Mouse (Mus musculus): Measurements from ENCODE around the gene Dda1. TPM values are rescaled to one million over a fixed set of nuclear protein-coding genes. Genes with fewer than 3 reads are reported as not detected.

The Dda1 gene
- 13.0 TPM for polyA plus RNA-seq (2015; fragmentation: Illumina TruSeq; extraction: RNeasy Lipid Tissue Mini Kit (QIAGEN cat#74804); ENCODE audit: insufficient read depth, low read depth, low replicate concordance)

GRCm38 (mm10) chr8:71468916-71469315 is at the start of gene Dda1:
Dda1 (plus strand) TSS chr8:71469199.

GRCm38 (mm10) chr8:71463188-71464033 is 5.6 kb upstream of the Dda1 start, which contains the start of gene Abhd8:
Abhd8 (minus strand) TSS chr8:71463655.

GRCm38 (mm10) chr8:71464513-71465500 is 4.2 kb upstream of the Dda1 start, which contains the start of gene Mrpl34:
Mrpl34 (plus strand) TSS chr8:71464959.

GRCm38 (mm10) chr8:71485142-71486135 is 16.4 kb downstream of the Dda1 start, which contains the start of gene Ano8:
Ano8 (minus strand) TSS chr8:71485963.

GRCm38 (mm10) chr8:71487691-71488445 is 18.9 kb downstream of the Dda1 start, which contains the start of gene Gtpbp3:
Gtpbp3 (plus strand) TSS chr8:71488103.

GRCm38 (mm10) chr8:71511644-71512043 is 42.6 kb downstream of the Dda1 start, which contains the start of gene Plvap:
Plvap (minus strand) TSS chr8:71511752.

GRCm38 (mm10) chr8:71525226-71526050 is 56.4 kb downstream of the Dda1 start, which contains the start of gene Ccdc194:
Ccdc194 (minus strand) TSS chr8:71525711.

Other genes starting within 250 kb of the Dda1 start
- gene Myo9b, start 196.5 kb upstream of the Dda1 start, polyA plus RNA-seq (2015; fragmentation: Illumina TruSeq; extraction: RNeasy Lipid Tissue Mini Kit (QIAGEN cat#74804); ENCODE audit: insufficient read depth, low read depth, low replicate concordance): 10.9 TPM
- 2.2 TPM for gene Haus8, start 196.3 kb upstream of the Dda1 start, polyA plus RNA-seq (2015; fragmentation: Illumina TruSeq; extraction: RNeasy Lipid Tissue Mini Kit (QIAGEN cat#74804); ENCODE audit: insufficient read depth, low read depth, low replicate concordance)
- 66.0 TPM for gene Use1, start 102.4 kb upstream of the Dda1 start, polyA plus RNA-seq (2015; fragmentation: Illumina TruSeq; extraction: RNeasy Lipid Tissue Mini Kit (QIAGEN cat#74804); ENCODE audit: insufficient read depth, low read depth, low replicate concordance)
- 4.2 TPM for gene Ocel1, start 97.9 kb upstream of the Dda1 start, polyA plus RNA-seq (2015; fragmentation: Illumina TruSeq; extraction: RNeasy Lipid Tissue Mini Kit (QIAGEN cat#74804); ENCODE audit: insufficient read depth, low read depth, low replicate concordance)
- 19.9 TPM for gene Nr2f6, start 87.2 kb upstream of the Dda1 start, polyA plus RNA-seq (2015; fragmentation: Illumina TruSeq; extraction: RNeasy Lipid Tissue Mini Kit (QIAGEN cat#74804); ENCODE audit: insufficient read depth, low read depth, low replicate concordance)
- 21.8 TPM for gene Ushbp1, start 73.4 kb upstream of the Dda1 start, polyA plus RNA-seq (2015; fragmentation: Illumina TruSeq; extraction: RNeasy Lipid Tissue Mini Kit (QIAGEN cat#74804); ENCODE audit: insufficient read depth, low read depth, low replicate concordance)
- 24.6 TPM for gene Babam1, start 72.3 kb upstream of the Dda1 start, polyA plus RNA-seq (2015; fragmentation: Illumina TruSeq; extraction: RNeasy Lipid Tissue Mini Kit (QIAGEN cat#74804); ENCODE audit: insufficient read depth, low read depth, low replicate concordance)
- gene Ankle1, start 63.2 kb upstream of the Dda1 start, polyA plus RNA-seq (2015; fragmentation: Illumina TruSeq; extraction: RNeasy Lipid Tissue Mini Kit (QIAGEN cat#74804); ENCODE audit: insufficient read depth, low read depth, low replicate concordance): not detected
- gene Abhd8, start 5.5 kb upstream of the Dda1 start, polyA plus RNA-seq (2015; fragmentation: Illumina TruSeq; extraction: RNeasy Lipid Tissue Mini Kit (QIAGEN cat#74804); ENCODE audit: insufficient read depth, low read depth, low replicate concordance): 4.1 TPM
- 18.8 TPM for gene Mrpl34, start 4.2 kb upstream of the Dda1 start, polyA plus RNA-seq (2015; fragmentation: Illumina TruSeq; extraction: RNeasy Lipid Tissue Mini Kit (QIAGEN cat#74804); ENCODE audit: insufficient read depth, low read depth, low replicate concordance)
- gene Ano8, start 16.8 kb downstream of the Dda1 start, polyA plus RNA-seq (2015; fragmentation: Illumina TruSeq; extraction: RNeasy Lipid Tissue Mini Kit (QIAGEN cat#74804); ENCODE audit: insufficient read depth, low read depth, low replicate concordance): 4.7 TPM
- gene Gtpbp3, start 18.9 kb downstream of the Dda1 start, polyA plus RNA-seq (2015; fragmentation: Illumina TruSeq; extraction: RNeasy Lipid Tissue Mini Kit (QIAGEN cat#74804); ENCODE audit: insufficient read depth, low read depth, low replicate concordance): 7.9 TPM
- gene Plvap, start 42.6 kb downstream of the Dda1 start, polyA plus RNA-seq (2015; fragmentation: Illumina TruSeq; extraction: RNeasy Lipid Tissue Mini Kit (QIAGEN cat#74804); ENCODE audit: insufficient read depth, low read depth, low replicate concordance): 236 TPM
- gene Ccdc194, start 56.5 kb downstream of the Dda1 start, polyA plus RNA-seq (2015; fragmentation: Illumina TruSeq; extraction: RNeasy Lipid Tissue Mini Kit (QIAGEN cat#74804); ENCODE audit: insufficient read depth, low read depth, low replicate concordance): not detected
- gene Bst2, start 68.3 kb downstream of the Dda1 start, polyA plus RNA-seq (2015; fragmentation: Illumina TruSeq; extraction: RNeasy Lipid Tissue Mini Kit (QIAGEN cat#74804); ENCODE audit: insufficient read depth, low read depth, low replicate concordance): 43.2 TPM
- 48.0 TPM for gene Mvb12a, start 73.7 kb downstream of the Dda1 start, polyA plus RNA-seq (2015; fragmentation: Illumina TruSeq; extraction: RNeasy Lipid Tissue Mini Kit (QIAGEN cat#74804); ENCODE audit: insufficient read depth, low read depth, low replicate concordance)
- gene Tmem221, start 89.7 kb downstream of the Dda1 start, polyA plus RNA-seq (2015; fragmentation: Illumina TruSeq; extraction: RNeasy Lipid Tissue Mini Kit (QIAGEN cat#74804); ENCODE audit: insufficient read depth, low read depth, low replicate concordance): 3.8 TPM
- not detected for gene Nxnl1, start 97.4 kb downstream of the Dda1 start, polyA plus RNA-seq (2015; fragmentation: Illumina TruSeq; extraction: RNeasy Lipid Tissue Mini Kit (QIAGEN cat#74804); ENCODE audit: insufficient read depth, low read depth, low replicate concordance)
- 33.1 TPM for gene Slc27a1, start 99.7 kb downstream of the Dda1 start, polyA plus RNA-seq (2015; fragmentation: Illumina TruSeq; extraction: RNeasy Lipid Tissue Mini Kit (QIAGEN cat#74804); ENCODE audit: insufficient read depth, low read depth, low replicate concordance)
- 39.9 TPM for gene Pgls, start 123.0 kb downstream of the Dda1 start, polyA plus RNA-seq (2015; fragmentation: Illumina TruSeq; extraction: RNeasy Lipid Tissue Mini Kit (QIAGEN cat#74804); ENCODE audit: insufficient read depth, low read depth, low replicate concordance)
- gene Fam129c, start 128.4 kb downstream of the Dda1 start, polyA plus RNA-seq (2015; fragmentation: Illumina TruSeq; extraction: RNeasy Lipid Tissue Mini Kit (QIAGEN cat#74804); ENCODE audit: insufficient read depth, low read depth, low replicate concordance): 1.00 TPM
- gene Colgalt1, start 141.8 kb downstream of the Dda1 start, polyA plus RNA-seq (2015; fragmentation: Illumina TruSeq; extraction: RNeasy Lipid Tissue Mini Kit (QIAGEN cat#74804); ENCODE audit: insufficient read depth, low read depth, low replicate concordance): 17.5 TPM
- 2.6 TPM for gene Unc13a, start 202.6 kb downstream of the Dda1 start, polyA plus RNA-seq (2015; fragmentation: Illumina TruSeq; extraction: RNeasy Lipid Tissue Mini Kit (QIAGEN cat#74804); ENCODE audit: insufficient read depth, low read depth, low replicate concordance)
- 4.8 TPM for gene Jak3, start 207.1 kb downstream of the Dda1 start, polyA plus RNA-seq (2015; fragmentation: Illumina TruSeq; extraction: RNeasy Lipid Tissue Mini Kit (QIAGEN cat#74804); ENCODE audit: insufficient read depth, low read depth, low replicate concordance)
- gene Insl3, start 220.0 kb downstream of the Dda1 start, polyA plus RNA-seq (2015; fragmentation: Illumina TruSeq; extraction: RNeasy Lipid Tissue Mini Kit (QIAGEN cat#74804); ENCODE audit: insufficient read depth, low read depth, low replicate concordance): not detected
- 2.7 TPM for gene B3gnt3, start 232.6 kb downstream of the Dda1 start, polyA plus RNA-seq (2015; fragmentation: Illumina TruSeq; extraction: RNeasy Lipid Tissue Mini Kit (QIAGEN cat#74804); ENCODE audit: insufficient read depth, low read depth, low replicate concordance)